Mouse (Mus musculus) cortical plate, adult 2 months (tissue): Measurements from ENCODE around the gene Soat1.

Experiments used
- CTCF ChIP-seq: fragments of 200-500 bp; IDR thresholded peaks from 2 replicates; pipeline ENCODE4 v1.5.1; 2011; ENCODE audit warnings: mild to moderate bottlenecking, control low read depth, low read length; ENCODE audit not compliant: insufficient read depth; ENCODE audit errors: extremely low read depth
- POLR2A ChIP-seq: fragments of 200-500 bp; IDR thresholded peaks from 2 replicates; pipeline ENCODE4 v1.6.1; 2011; ENCODE audit warnings: mild to moderate bottlenecking, low read length, control low read depth; ENCODE audit not compliant: insufficient read depth; ENCODE audit errors: extremely low read depth

DNA sequence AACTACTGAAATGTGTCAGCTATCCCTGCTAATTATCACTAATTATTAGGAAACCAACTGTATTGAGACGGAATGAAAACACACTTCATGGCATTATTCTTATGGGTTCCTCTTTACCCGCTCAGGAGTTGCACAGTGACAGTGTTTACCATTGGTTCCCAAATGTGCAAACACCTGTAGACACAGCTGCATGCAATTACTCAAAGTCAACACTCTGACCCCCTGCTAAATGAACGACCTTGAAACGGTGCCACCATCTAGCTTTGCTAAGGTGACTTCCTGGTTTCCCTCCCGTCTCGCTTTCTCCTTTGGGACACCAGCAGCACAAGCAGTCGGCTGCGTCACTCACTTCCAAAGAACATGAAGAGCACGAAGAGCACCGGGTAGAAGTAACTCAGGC, 41.6 kb downstream of the Soat1 start:
- TF ChIP-seq CTCF (no peak), POLR2A (no peak)
